Mouse (Mus musculus): ENCODE data around the gene Prdm12. TPM values are rescaled to one million over a fixed set of nuclear protein-coding genes. Genes with fewer than 3 reads are reported as not detected.

Gene Prdm12
- polyA plus RNA-seq, 1 experiment from 2014 or later: not detected

GRCm38 (mm10) chr2:31640609-31641507 lies 1.0 kb downstream of the Prdm12 start:
- Histone ChIP-seq H3K4me3 (ENCODE audit: low read depth, low read length) (peak overlapping the region; percentile 13; the same call in 1 of the 2 replicates), H3K4me2 (replicated peaks; ENCODE audit: low read depth) (0 out of 2 replicates have a peak overlapping the region, but pooled peaks have one; percentile 25), H3K9me3 (ENCODE audit: control insufficient read depth, low read length) (no peaks in the 10 kb centered on the region), H3K9ac (ENCODE audit: low read length) (no peak overlapping the region), H3K27ac (replicated peaks) (no peak overlapping the region), H3K27me3 (ENCODE audit: control insufficient read depth, insufficient read depth, low read length) (peaks cover 40% of the 10 kb centered on the region), H3K36me3 (ENCODE audit: control insufficient read depth, insufficient read depth, low read length) (no peaks in the 10 kb centered on the region), H3K4me1 (replicated peaks; ENCODE audit: control insufficient read depth, insufficient read depth) (peaks cover 3% of the 10 kb centered on the region; the same call in 1 of the 2 replicates)
- 1% methylated on average over 48 of the region's 48 CpGs for WGBS
- no peak for DNase-seq (ENCODE audit: low spot score)
- ATAC-seq (ENCODE audit: low FRiP score, low TSS enrichment): no peak
- TF ChIP-seq CTCF (IDR thresholded peaks at IDR 0.05; ENCODE audit: low read depth): no peak
- no peak for TF ChIP-seq EP300 (optimal IDR thresholded peaks at IDR 0.05)

- no peak overlapping the region for H3K4me3 ChIP-seq (ENCODE audit: low read depth, low read length)
- DNase-seq (ENCODE audit: low spot score) (no peak), ATAC-seq (ENCODE audit: low FRiP score, low TSS enrichment) (no peak)
- H3K9me3 ChIP-seq (ENCODE audit: control insufficient read depth, low read length): no peaks in the 10 kb centered on the region
- no peak overlapping the region for H3K4me2 ChIP-seq (replicated peaks; ENCODE audit: low read depth)
- under 1% methylated on average over 11 of the region's 11 CpGs for WGBS
- H3K27ac ChIP-seq (replicated peaks): no peak overlapping the region
- H3K27me3 ChIP-seq (ENCODE audit: control insufficient read depth, insufficient read depth, low read length): peaks cover 37% of the 10 kb centered on the region
- no peak overlapping the region for H3K9ac ChIP-seq (ENCODE audit: low read length)
- TF ChIP-seq CTCF (IDR thresholded peaks at IDR 0.05; ENCODE audit: low read depth): no peak
- no peak for TF ChIP-seq EP300 (optimal IDR thresholded peaks at IDR 0.05)
- H3K36me3 ChIP-seq (ENCODE audit: control insufficient read depth, insufficient read depth, low read length): no peaks in the 10 kb centered on the region
- H3K4me1 ChIP-seq (replicated peaks; ENCODE audit: control insufficient read depth, insufficient read depth): peaks cover 3% of the 10 kb centered on the region; the same call in 1 of the 2 replicates
Observed at GRCm38 (mm10) chr2:31641508-31641830, 1.6 kb downstream of the Prdm12 start.

GRCm38 (mm10) chr2:31641929-31642328 lies 2.1 kb downstream of the Prdm12 start:
- no peak for DNase-seq (ENCODE audit: low spot score)
- Histone ChIP-seq H3K27ac (replicated peaks) (no peak overlapping the region), H3K9ac (ENCODE audit: low read length) (no peak overlapping the region), H3K27me3 (ENCODE audit: control insufficient read depth, insufficient read depth, low read length) (peaks cover 33% of the 10 kb centered on the region), H3K4me1 (replicated peaks; ENCODE audit: control insufficient read depth, insufficient read depth) (peaks cover 3% of the 10 kb centered on the region; the same call in 1 of the 2 replicates), H3K9me3 (ENCODE audit: control insufficient read depth, low read length) (no peaks in the 10 kb centered on the region), H3K4me3 (ENCODE audit: low read depth, low read length) (0 out of 2 replicates have a peak overlapping the region, but pooled peaks have one; percentile 4), H3K4me2 (replicated peaks; ENCODE audit: low read depth) (no peak overlapping the region), H3K36me3 (ENCODE audit: control insufficient read depth, insufficient read depth, low read length) (no peaks in the 10 kb centered on the region)
- no peak for ATAC-seq (ENCODE audit: low FRiP score, low TSS enrichment)
- WGBS: 6% methylated on average over 18 of the region's 18 CpGs
- TF ChIP-seq CTCF (IDR thresholded peaks at IDR 0.05; ENCODE audit: low read depth): no peak
- no peak for TF ChIP-seq EP300 (optimal IDR thresholded peaks at IDR 0.05)

DNA sequence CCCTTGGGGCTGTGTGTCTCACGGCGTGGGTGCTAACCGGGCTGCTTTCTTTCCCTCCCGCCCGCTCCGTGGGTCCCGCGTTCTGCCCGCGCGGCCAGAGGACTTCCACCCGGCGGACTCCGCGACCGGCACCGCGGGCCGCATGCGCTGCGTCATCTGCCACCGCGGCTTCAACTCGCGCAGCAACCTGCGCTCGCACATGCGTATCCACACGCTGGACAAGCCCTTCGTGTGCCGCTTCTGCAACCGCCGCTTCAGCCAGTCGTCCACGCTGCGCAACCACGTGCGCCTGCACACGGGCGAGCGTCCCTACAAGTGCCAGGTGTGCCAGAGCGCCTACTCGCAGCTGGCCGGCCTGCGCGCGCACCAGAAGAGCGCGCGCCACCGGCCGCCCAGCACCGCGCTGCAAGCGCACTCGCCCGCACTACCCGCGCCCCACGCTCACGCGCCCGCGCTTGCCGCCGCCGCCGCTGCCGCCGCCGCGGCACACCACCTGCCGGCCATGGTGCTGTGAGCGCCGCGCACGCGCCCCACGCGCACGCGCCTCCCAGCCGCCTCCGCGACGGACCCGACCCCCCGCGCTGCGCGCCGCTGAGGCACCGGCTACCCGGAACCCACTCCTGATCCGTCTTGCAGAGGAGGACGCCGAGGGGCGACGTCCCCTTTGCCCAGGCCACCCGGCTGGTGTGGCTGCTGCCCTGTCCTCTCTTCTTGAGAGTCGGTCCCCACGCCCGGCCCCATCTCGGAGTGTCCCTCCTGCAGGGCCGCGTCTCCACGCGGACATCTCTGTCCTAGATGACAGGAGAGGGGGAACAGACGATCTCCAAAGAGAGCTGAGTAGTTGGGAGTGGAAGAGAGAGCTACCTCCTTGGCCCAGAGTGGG lies 14.4 kb downstream of the Prdm12 start:
- ATAC-seq (ENCODE audit: low FRiP score, low TSS enrichment): peak; percentile 58
- H3K4me2 ChIP-seq (replicated peaks; ENCODE audit: low read depth): peak overlapping the region; percentile 80
- H3K27me3 ChIP-seq (ENCODE audit: control insufficient read depth, insufficient read depth, low read length): peaks cover 12% of the 10 kb centered on the region
- H3K27ac ChIP-seq (replicated peaks): no peak overlapping the region
- no peaks in the 10 kb centered on the region for H3K9me3 ChIP-seq (ENCODE audit: control insufficient read depth, low read length)
- peak overlapping the region; percentile 39 for H3K4me3 ChIP-seq (ENCODE audit: low read depth, low read length)
- TF ChIP-seq CTCF (IDR thresholded peaks at IDR 0.05; ENCODE audit: low read depth) (no peak), EP300 (optimal IDR thresholded peaks at IDR 0.05) (no peak)
- no peak overlapping the region for H3K9ac ChIP-seq (ENCODE audit: low read length)
- H3K4me1 ChIP-seq (replicated peaks; ENCODE audit: control insufficient read depth, insufficient read depth): no peaks in the 10 kb centered on the region
- WGBS: under 1% methylated on average over 78 of the region's 109 CpGs
- H3K36me3 ChIP-seq (ENCODE audit: control insufficient read depth, insufficient read depth, low read length): no peaks in the 10 kb centered on the region
- peak; percentile 37 for DNase-seq (ENCODE audit: low spot score)

GRCm38 (mm10) chr2:31654854-31655559 lies 15.2 kb downstream of the Prdm12 start:
- no peak for ATAC-seq (ENCODE audit: low FRiP score, low TSS enrichment)
- Histone ChIP-seq H3K4me3 (ENCODE audit: low read depth, low read length) (peak overlapping the region; percentile 39), H3K4me1 (replicated peaks; ENCODE audit: control insufficient read depth, insufficient read depth) (no peaks in the 10 kb centered on the region), H3K27me3 (ENCODE audit: control insufficient read depth, insufficient read depth, low read length) (peaks cover 12% of the 10 kb centered on the region), H3K4me2 (replicated peaks; ENCODE audit: low read depth) (peak overlapping the region; percentile 80), H3K36me3 (ENCODE audit: control insufficient read depth, insufficient read depth, low read length) (no peaks in the 10 kb centered on the region), H3K27ac (replicated peaks) (no peak overlapping the region), H3K9ac (ENCODE audit: low read length) (no peak overlapping the region), H3K9me3 (ENCODE audit: control insufficient read depth, low read length) (no peaks in the 10 kb centered on the region)
- WGBS: 5% methylated on average over 22 of the region's 22 CpGs
- TF ChIP-seq CTCF (IDR thresholded peaks at IDR 0.05; ENCODE audit: low read depth) (peak; percentile 73), EP300 (optimal IDR thresholded peaks at IDR 0.05) (no peak)
- DNase-seq (ENCODE audit: low spot score): peak; percentile 55
